Mouse (Mus musculus): ENCODE measurements at regions not wholly inside any gene's neighbourhood (a gene's known extent, or its start where the extent isn't known, plus 50 kb on each side); places are given as distances from the start of the nearest gene placed in this dataset.

DNA sequence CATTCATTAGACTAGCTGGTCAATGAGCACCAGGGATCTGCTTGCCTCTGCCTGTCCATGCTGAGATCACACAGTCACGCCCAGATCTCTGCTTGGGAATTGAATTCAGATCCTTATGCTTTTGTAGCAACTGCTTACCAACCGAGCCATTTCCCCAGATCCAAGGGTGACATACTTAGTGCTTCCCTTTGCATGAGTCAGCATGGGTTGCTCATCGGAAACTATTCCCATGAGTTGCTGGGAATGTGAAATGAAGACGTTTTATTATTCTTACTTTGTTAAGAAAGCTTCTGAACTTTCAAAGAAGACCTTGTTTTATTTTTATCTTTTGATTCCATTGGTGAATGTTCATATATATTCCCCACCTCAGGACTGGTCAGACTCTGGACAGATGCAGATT, 82.3 kb upstream of the Far2 start:
- TF ChIP-seq GATA1 (IDR thresholded peaks at IDR 0.05; ENCODE audit: borderline replicate concordance, low read length) (no peak), FLI1 (IDR thresholded peaks at IDR 0.05; ENCODE audit: low read length) (no peak)

Measured in megakaryocyte, embryonic 14.5 days (primary cell).